Mouse (Mus musculus) 3T3-L1 (cell line): Measurements from ENCODE around the gene Abcb6.
A peak's percentile ranks its signal among the peaks of the same experiment; 100 is the strongest.

Experiments
- DNase-seq: peaks from one replicate; pipeline ENCODE4 v3.0.0-alpha.2; 2015; ENCODE audit warnings: low read depth, low spot score

Abcb6 gene

GRCm38 (mm10) chr1:75147411-75148135 lies 32.6 kb downstream of the Abcb6 start:
- DNase-seq = no peak

DNA sequence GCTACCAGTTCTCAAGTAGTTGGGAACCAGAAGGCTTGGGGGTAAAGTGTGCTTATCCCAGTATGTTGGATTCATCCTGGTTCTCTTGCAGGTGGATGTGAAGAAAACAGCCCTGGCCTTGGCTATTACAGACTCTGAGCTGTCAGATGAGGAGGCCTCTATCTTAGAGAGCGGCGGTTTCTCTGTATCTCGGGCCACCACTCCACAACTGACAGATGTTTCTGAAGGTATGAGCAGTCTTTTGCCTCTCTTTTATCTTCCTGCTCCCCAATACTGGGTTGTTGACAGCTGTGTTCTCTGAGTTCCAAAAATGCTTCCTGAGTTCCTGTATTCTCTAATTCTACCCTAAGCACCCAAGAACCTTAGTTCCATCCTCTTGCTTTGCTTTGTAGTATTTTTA lies 34.6 kb downstream of the Abcb6 start:
- no peak for DNase-seq

GRCm38 (mm10) chr1:75142301-75143261 lies 37.6 kb downstream of the Abcb6 start, which contains the start of the genes Cnppd1 and Retreg2:
TSS of gene Cnppd1 (minus strand) at chr1:75142711.
TSS of gene Retreg2 (plus strand) at chr1:75142778.
- DNase-seq = peak; percentile 95

- peak; percentile 65 for DNase-seq
Observed at GRCm38 (mm10) chr1:75141486-75142190, 38.6 kb downstream of the Abcb6 start.

GRCm38 (mm10) chr1:75140601-75141190 lies 39.5 kb downstream of the Abcb6 start:
- DNase-seq = peak; percentile 48

GRCm38 (mm10) chr1:75138448-75138847 lies 41.7 kb downstream of the Abcb6 start:
- DNase-seq = no peak

GRCm38 (mm10) chr1:75136730-75137129 lies 43.5 kb downstream of the Abcb6 start:
- DNase-seq = no peak

GRCm38 (mm10) chr1:75136293-75136692 lies 43.9 kb downstream of the Abcb6 start:
- DNase-seq = no peak

GRCm38 (mm10) chr1:75133421-75134207 lies 46.6 kb downstream of the Abcb6 start, which contains the start of gene Slc23a3:
TSS of gene Slc23a3 (minus strand) at chr1:75133890.
- DNase-seq = no peak

- peak; percentile 34 for DNase-seq
Observed at GRCm38 (mm10) chr1:75128641-75129040, 51.6 kb downstream of the Abcb6 start.

GRCm38 (mm10) chr1:75125418-75125817 lies 54.8 kb downstream of the Abcb6 start:
- DNase-seq = no peak

- peak; percentile 96 for DNase-seq
Observed at GRCm38 (mm10) chr1:75124346-75125321, 55.6 kb downstream of the Abcb6 start, which contains the start of gene Nhej1. TSS of gene Nhej1 (minus strand) at chr1:75125200.

DNA sequence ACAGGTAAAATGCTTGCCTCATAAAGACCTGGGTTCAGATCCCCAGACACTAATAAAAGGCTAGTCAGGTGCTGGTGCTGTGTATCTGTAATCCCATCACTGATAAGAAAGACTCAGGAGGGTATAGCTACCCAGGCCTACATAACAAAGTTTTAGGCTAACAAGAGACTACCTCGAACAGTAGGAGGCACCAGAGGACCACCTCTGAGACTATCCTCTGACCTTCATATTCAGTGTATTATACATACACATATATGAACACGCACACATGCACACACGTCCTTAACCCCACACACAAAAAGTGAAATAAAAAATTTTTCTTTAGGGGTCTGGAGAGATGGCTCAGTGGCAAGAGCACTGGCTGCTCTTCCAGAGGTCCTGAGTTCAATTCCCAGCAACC lies 58.0 kb downstream of the Abcb6 start:
- no peak for DNase-seq
